Comparison of ENCODE assay signal across 13 mouse cellular contexts in the genomic region with DNA sequence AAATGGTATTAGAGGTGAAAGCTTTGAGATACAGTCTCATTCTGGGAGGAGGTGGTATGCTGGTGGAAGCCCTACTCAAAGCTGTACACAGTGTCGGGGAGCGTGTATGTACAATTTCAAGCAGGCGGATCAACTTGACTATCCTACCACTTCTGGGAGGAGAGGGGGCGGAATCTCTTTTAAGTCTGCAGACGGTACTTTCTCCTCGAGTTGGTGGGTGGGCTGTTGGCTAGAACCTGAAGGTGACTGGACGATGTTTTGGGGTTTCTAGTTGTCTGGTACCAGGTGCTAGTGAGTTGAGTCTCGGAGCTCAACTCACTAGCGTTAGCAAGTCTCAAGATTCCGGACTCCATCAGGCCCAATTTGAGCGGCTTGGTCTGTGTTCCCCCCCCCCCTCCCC. TPM values are rescaled to one million over a fixed set of nuclear protein-coding genes. Genes with fewer than 3 reads are reported as not detected.
DNase-seq lines count a peak whose midpoint lies in the region; ATAC-seq lines count a peak whose summit lies in the region.
"Had no signal": no experiment of that assay in that cellular context is flagged by ENCODE, and none has a peak within 500 bp of the region (broad histone marks: within the 10 kb centered on the region; RNA-seq: fewer than 3 reads in every experiment).

No protein-coding gene starts in this region.

- H3K36me3 ChIP-seq in kidney, embryonic 15.5 days, result no peaks in the 10 kb centered on the region
- H3K36me3 ChIP-seq in embryonic facial prominence, embryonic 15.5 days, result no peaks in the 10 kb centered on the region
- no peaks in the 10 kb centered on the region for H3K36me3 ChIP-seq in midbrain, embryonic 11.5 days (ENCODE audit: control insufficient read depth, insufficient read depth, low read length)

- peaks cover 45% of the 10 kb centered on the region for H3K4me1 ChIP-seq in kidney, embryonic 15.5 days
- peaks cover 41% of the 10 kb centered on the region for H3K4me1 ChIP-seq in embryonic facial prominence, embryonic 15.5 days
- peaks cover 54% of the 10 kb centered on the region for H3K4me1 ChIP-seq in midbrain, embryonic 11.5 days (ENCODE audit: control insufficient read depth, insufficient read depth, low read length)

- 2% methylated on average over 11 of the region's 11 CpGs for WGBS in kidney, embryonic 15.5 days
- WGBS in embryonic facial prominence, embryonic 15.5 days, result 5% methylated on average over 11 of the region's 11 CpGs
- WGBS in midbrain, embryonic 11.5 days, result 2% methylated on average over 11 of the region's 11 CpGs

- H3K27me3 ChIP-seq in kidney, embryonic 15.5 days, result peaks cover 88% of the 10 kb centered on the region
- peaks cover 80% of the 10 kb centered on the region for H3K27me3 ChIP-seq in embryonic facial prominence, embryonic 15.5 days
- H3K27me3 ChIP-seq in midbrain, embryonic 11.5 days (ENCODE audit: control insufficient read depth, insufficient read depth, low read length), result peaks cover 50% of the 10 kb centered on the region

- no peak overlapping the region; the same call in 1 of the 2 replicates for H3K4me2 ChIP-seq in kidney, embryonic 15.5 days
- H3K4me2 ChIP-seq in embryonic facial prominence, embryonic 15.5 days (replicated peaks), result peak overlapping the region; percentile 42; the same call in 1 of the 2 replicates
- peak overlapping the region; percentile 47 for H3K4me2 ChIP-seq in midbrain, embryonic 11.5 days

- H3K27ac ChIP-seq in kidney, embryonic 15.5 days, result no peak overlapping the region
- no peak overlapping the region for H3K27ac ChIP-seq in embryonic facial prominence, embryonic 15.5 days (replicated peaks)
- H3K27ac ChIP-seq in midbrain, embryonic 11.5 days (ENCODE audit: low read depth, low read length), result no peak overlapping the region

- H3K4me3 ChIP-seq in kidney, embryonic 15.5 days (replicated peaks), result 0 out of 2 replicates have a peak overlapping the region, but pooled peaks have one; percentile 28
- H3K4me3 ChIP-seq in embryonic facial prominence, embryonic 15.5 days (replicated peaks), result peak overlapping the region; percentile 24; the same call in 1 of the 2 replicates
- H3K4me3 ChIP-seq in midbrain, embryonic 11.5 days (ENCODE audit: low read depth, low read length), result peak overlapping the region; percentile 23

- H3K9me3 ChIP-seq in kidney, embryonic 15.5 days (replicated peaks), result no peaks in the 10 kb centered on the region
- no peaks in the 10 kb centered on the region for H3K9me3 ChIP-seq in embryonic facial prominence, embryonic 15.5 days (replicated peaks)
- H3K9me3 ChIP-seq in midbrain, embryonic 11.5 days (ENCODE audit: control insufficient read depth, low read length), result no peaks in the 10 kb centered on the region

- intact Hi-C loops in left cerebral cortex, postnatal 10 days (cut with DNase I), result loop anchor here (2.0 kb wide), 1 partner anchor 52 kb away; a partner anchor contains a TSS

- ATAC-seq in kidney, embryonic 15.5 days (replicated peaks; ENCODE audit: low FRiP score), result no peak
- no peak for ATAC-seq in embryonic facial prominence, embryonic 15.5 days (ENCODE audit: insufficient number of reproducible peaks, low FRiP score, low TSS enrichment, low read depth)
- ATAC-seq in midbrain, embryonic 11.5 days (ENCODE audit: low FRiP score), result no peak

- no peak overlapping the region for H3K9ac ChIP-seq in kidney, embryonic 15.5 days
- H3K9ac ChIP-seq in embryonic facial prominence, embryonic 15.5 days, result no peak overlapping the region
- H3K9ac ChIP-seq in midbrain, embryonic 11.5 days (ENCODE audit: low read length), result no peak overlapping the region

- DNase-seq in embryo, embryonic 10.5 days (ENCODE audit: low spot score), result peak; percentile 53
- no peak for DNase-seq in embryo, embryonic 10 days (ENCODE audit: low spot score)
- DNase-seq in kidney, adult 11 months, result no peak
- peak; percentile 92 for DNase-seq in midbrain, embryonic 11.5 days (ENCODE audit: low spot score, missing footprints)
- DNase-seq in ovary, postnatal 36 days (ENCODE audit: low spot score), result no peak
- DNase-seq in left cerebral cortex, postnatal 10 days (ENCODE audit: extremely low spot score in 1 of 2, low spot score in 2 of 2), result no peak
- DNase-seq: adrenal gland, postnatal 14 days; cerebellum, adult 9-11 months had no signal

RNA-seq across cellular contexts. Expression of a gene that starts 51.4 kb away (rescaled TPM):
- polyA plus RNA-seq in kidney, embryonic 15.5 days (2015; fragmentation: Nextera tagmentation; extraction: Ambion mirVana), result 14.5 and 14.9 TPM in 2 replicates
- polyA plus RNA-seq in embryonic facial prominence, embryonic 15.5 days (2015; fragmentation: Nextera tagmentation; extraction: Ambion mirVana), result 12.9 and 14.9 TPM in 2 replicates
- 28.5 and 29.2 TPM in 2 replicates for polyA plus RNA-seq in midbrain, embryonic 11.5 days (2014; fragmentation: Nextera tagmentation; extraction: Ambion mirVana)
- 10 to 100 TPM; 40.9 to 42.1 TPM for total RNA-seq in left cerebral cortex, postnatal 10 days (2021)

RNA-seq across cellular contexts. Expression of a gene that starts 51.6 kb away (rescaled TPM):
- polyA plus RNA-seq in kidney, embryonic 15.5 days (2015; fragmentation: Nextera tagmentation; extraction: Ambion mirVana), result 0.17 TPM in 1 of 2 replicates, not detected in the other
- polyA plus RNA-seq in embryonic facial prominence, embryonic 15.5 days (2015; fragmentation: Nextera tagmentation; extraction: Ambion mirVana), result 1.7 and 1.8 TPM in 2 replicates
- 32.2 and 32.6 TPM in 2 replicates for polyA plus RNA-seq in midbrain, embryonic 11.5 days (2014; fragmentation: Nextera tagmentation; extraction: Ambion mirVana)
- 10 to 100 TPM in 1 of 2 experiments, 1 to 10 TPM in 1; 9.4 to 12.8 TPM for total RNA-seq in left cerebral cortex, postnatal 10 days (2021)
- total RNA-seq: adrenal gland, postnatal 14 days; hematopoietic stem cell, adult 5-6 weeks; megakaryocyte-erythroid progenitor cell, adult 5-6 weeks had no signal
- polyA plus RNA-seq: spleen, adult 2 months had no signal

Comparison
In these comparisons a context has a peak if more than half of its experiments do, and no peak if none do; other contexts are left out.
1. DNase-seq: peak in embryo, embryonic 10.5 days (single experiment) and midbrain, embryonic 11.5 days (single experiment); none in embryo, embryonic 10 days (single experiment), kidney, adult 11 months (single experiment), ovary, postnatal 36 days (single experiment) and left cerebral cortex, postnatal 10 days (0 of 2).
2. RNA of a gene that starts 51.6 kb away (polyA plus RNA-seq): 32.2 to 32.6 TPM in midbrain, embryonic 11.5 days; 1.7 to 1.8 TPM in embryonic facial prominence, embryonic 15.5 days and 0.17 TPM in kidney, embryonic 15.5 days; every median in the first group is over 10 times any median in the second.
3. Peak in every context shown above with its lines, with median percentiles within 50 percentile points of each other: H3K4me3 ChIP-seq.